14 mouse cellular contexts compared by ENCODE assay signal in the genomic region with DNA sequence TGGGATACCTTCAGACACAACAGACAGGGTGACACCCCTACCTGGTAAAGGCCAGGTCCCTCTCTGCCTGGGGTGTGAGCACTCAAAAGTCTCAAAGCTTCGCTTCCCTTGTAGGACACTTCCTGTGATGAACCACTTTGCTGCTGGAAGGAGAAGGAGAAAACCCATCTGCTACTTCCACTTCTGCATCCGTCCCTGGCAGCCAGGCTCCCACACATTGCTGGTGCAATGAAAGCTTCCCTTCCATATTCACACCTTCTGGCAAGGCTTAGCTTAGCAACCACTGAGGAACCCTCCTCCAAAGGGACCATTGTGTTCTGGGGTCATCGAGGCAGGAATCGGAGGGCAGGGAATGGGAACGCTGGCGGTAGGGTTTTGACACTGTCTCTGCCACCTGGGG. TPM values are rescaled to one million over a fixed set of nuclear protein-coding genes. Genes with fewer than 3 reads are reported as not detected.
A peak's percentile ranks its signal among the peaks of the same experiment; 100 is the strongest.
DNase-seq lines count a peak whose midpoint lies in the region; ATAC-seq and TF ChIP-seq lines count a peak whose summit lies in the region.
"Had no signal": no experiment of that assay in that cellular context is flagged by ENCODE, and none has a peak within 500 bp of the region (broad histone marks: within the 10 kb centered on the region; RNA-seq: fewer than 3 reads in every experiment).

No protein-coding gene starts in this region.

- intact Hi-C loops in left cerebral cortex, postnatal 14 days (cut with DNase I) = loop anchor here (10.0 kb wide), 1 partner anchor 414 kb away; no protein-coding TSS in a partner anchor
- intact Hi-C loops in left cerebral cortex, postnatal 4 days (cut with DNase I) = no loop called here

- no peak for TF ChIP-seq POLR2A in cerebellum, adult 2 months (IDR thresholded peaks at IDR 0.05; ENCODE audit: borderline replicate concordance, insufficient read depth, low read length)

- no peak for ATAC-seq in cerebellum, adult (ENCODE audit: insufficient number of reproducible peaks, low FRiP score, low TSS enrichment)
- peak; percentile 86 for ATAC-seq in granulocyte monocyte progenitor cell, adult 5-6 weeks (replicated peaks; ENCODE audit: poor library complexity, severe bottlenecking)

- no peak for TF ChIP-seq CTCF in cerebellum, adult 2 months (IDR thresholded peaks at IDR 0.05; ENCODE audit: borderline replicate concordance, insufficient read depth, low read depth, low read length)

- peak overlapping the region; percentile 42 for H3K27ac ChIP-seq in cerebellum, adult 2 months (ENCODE audit: insufficient read depth, low read length)
- H3K27ac ChIP-seq: embryonic facial prominence, embryonic 12.5 days; liver, embryonic 13.5 days had no signal

- 27% methylated on average over 6 of the region's 6 CpGs for WGBS in cerebellum, adult 2 months

- DNase-seq in cerebellum, adult 2 months = peak in 1 of 2 experiments; percentile 46
- DNase-seq in left cerebral cortex, postnatal 14 days (ENCODE audit: low spot score in 2 of 2) = peak; percentile 61
- no peak for DNase-seq in left cerebral cortex, postnatal 4 days
- DNase-seq in right cerebral cortex, postnatal 14 days = peak; percentile 48
- no peak for DNase-seq in gastrocnemius, postnatal 4 days (ENCODE audit: low spot score in 2 of 2)
- DNase-seq in B cell, adult 2 months = no peak
- DNase-seq: gastrocnemius, postnatal 14 days; layer of hippocampus, postnatal 36 days; liver, embryonic 13.5 days had no signal

- peaks cover 57% of the 10 kb centered on the region for H3K4me1 ChIP-seq in cerebellum, adult 2 months (ENCODE audit: control insufficient read depth, insufficient read depth, low read length)

- H3K4me3 ChIP-seq in cerebellum, adult 2 months (replicated peaks; ENCODE audit: insufficient read depth, low read depth, low read length) = no peak overlapping the region
- H3K4me3 ChIP-seq: embryonic facial prominence, embryonic 12.5 days; kidney, embryonic 15.5 days; liver, embryonic 13.5 days; myocyte had no signal

- H3K27me3 ChIP-seq in cerebellum, adult 2 months (ENCODE audit: control insufficient read depth, insufficient read depth, low read length) = no peaks in the 10 kb centered on the region
- H3K27me3 ChIP-seq: embryonic facial prominence, embryonic 12.5 days; kidney, embryonic 15.5 days; liver, embryonic 13.5 days had no signal

RNA-seq across cellular contexts. Expression of gene Glod4, which starts 45.1 kb away (rescaled TPM):
- 39.3 and 44.9 TPM in 2 replicates for polyA plus RNA-seq in cerebellum, adult 2 months (2012; rRNA removed)
- 10 to 100 TPM; 44.5 to 46.3 TPM for total RNA-seq in left cerebral cortex, postnatal 14 days (2021)
- total RNA-seq in left cerebral cortex, postnatal 4 days (2021) = 10 to 100 TPM; 49.7 to 62.0 TPM
- 69.2 and 126 TPM in 2 replicates for total RNA-seq in granulocyte monocyte progenitor cell, adult 5-6 weeks (2014; fragmentation: Nextera tagmentation)
- total RNA-seq in granulocyte monocyte progenitor cell, adult 5-6 weeks (2017) = 302 and 358 TPM in 2 replicates
- total RNA-seq in gastrocnemius, postnatal 4 days (2021) = 10 to 100 TPM; 51.7 to 55.4 TPM

RNA-seq across cellular contexts. Expression of gene Mrm3, which starts 45.1 kb away (rescaled TPM):
- 19.9 and 21.3 TPM in 2 replicates for polyA plus RNA-seq in cerebellum, adult 2 months (2012; rRNA removed)
- total RNA-seq in left cerebral cortex, postnatal 14 days (2021) = 10 to 100 TPM; 15.0 to 15.1 TPM
- total RNA-seq in left cerebral cortex, postnatal 4 days (2021) = 10 to 100 TPM; 14.0 to 16.8 TPM
- 19.7 and 26.3 TPM in 2 replicates for total RNA-seq in granulocyte monocyte progenitor cell, adult 5-6 weeks (2014; fragmentation: Nextera tagmentation)
- total RNA-seq in granulocyte monocyte progenitor cell, adult 5-6 weeks (2017) = 28.5 and 30.5 TPM in 2 replicates
- 10 to 100 TPM; 12.9 to 14.8 TPM for total RNA-seq in gastrocnemius, postnatal 4 days (2021)

Comparison
In these comparisons a context has a peak if more than half of its experiments do, and no peak if none do; other contexts are left out.
1. DNase-seq: peak in left cerebral cortex, postnatal 14 days (2 of 2) and right cerebral cortex, postnatal 14 days (single experiment); none in left cerebral cortex, postnatal 4 days (single experiment), gastrocnemius, postnatal 4 days (0 of 2) and B cell, adult 2 months (0 of 2).